Mouse (Mus musculus): ENCODE measurements around the gene Serpinb9d.
A peak's percentile ranks its signal among the peaks of the same experiment; 100 is the strongest.
"Not testable (repeated sequence)": the region's sequence is repeated elsewhere in the genome, so short reads cannot be mapped to it uniquely, and the experiment has no call there.

The Serpinb9d gene

GRCm38 (mm10) chr13:33192659-33193058 lies at the start of gene Serpinb9d:
Serpinb9d (plus strand) TSS chr13:33192959.
- DNase-seq (ENCODE audit: low read depth, low spot score): no peak

DNA sequence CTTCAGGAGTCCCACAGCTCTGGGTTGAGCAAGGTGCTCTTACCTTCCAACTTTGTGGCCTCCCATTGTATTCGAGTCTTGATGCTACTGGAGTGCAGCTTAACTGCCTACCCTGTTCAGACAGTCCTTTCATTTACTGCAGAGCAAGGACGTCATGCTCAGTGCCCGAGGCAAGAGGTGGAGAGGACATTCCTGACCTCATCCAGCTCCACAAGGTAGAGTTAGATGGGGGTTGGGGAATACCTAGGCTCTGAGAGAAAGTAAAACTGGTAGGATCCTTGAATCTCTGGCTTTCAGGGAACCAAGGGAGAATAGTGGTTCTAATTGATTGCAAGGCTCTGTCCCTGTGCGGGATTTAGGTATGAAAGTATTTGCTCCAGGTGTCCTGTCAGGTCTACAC lies 33.1 kb upstream of the Serpinb9d start, which contains the start of gene Serpinb9c:
Gene Serpinb9c, minus strand, starts transcription at position 101 of the 400 bp plus-strand sequence.
- DNase-seq (ENCODE audit: low read depth, low spot score): no peak

DNA sequence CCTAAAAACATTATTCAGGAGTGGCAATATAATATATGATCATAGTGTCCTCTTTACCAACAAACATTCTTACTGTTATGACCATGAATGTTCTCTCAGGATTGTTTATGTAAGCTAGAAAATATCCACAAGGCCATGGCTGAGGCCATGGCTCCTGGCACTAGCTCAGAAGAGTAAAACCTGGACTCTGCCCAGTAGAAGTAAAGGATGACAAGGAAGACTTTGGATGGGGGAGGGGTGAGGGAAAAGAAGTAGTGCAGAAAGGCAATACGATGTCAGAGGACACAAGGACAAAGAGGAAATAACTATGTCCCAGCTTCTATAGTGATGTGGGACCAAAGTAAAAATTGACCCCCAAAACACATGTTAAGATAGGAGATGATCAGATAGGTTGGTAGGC lies 2.3 kb upstream of the Serpinb9d start:
- DNase-seq (ENCODE audit: low read depth, low spot score): not testable (repeated sequence)

- DNase-seq (ENCODE audit: low read depth, low spot score): peak; percentile 1
Observed at GRCm38 (mm10) chr13:33199740-33200139, 7.0 kb downstream of the Serpinb9d start.

- not testable (repeated sequence) for DNase-seq (ENCODE audit: low read depth, low spot score)
Observed at GRCm38 (mm10) chr13:33249312-33249711, 56.6 kb downstream of the Serpinb9d start, which contains the start of gene Serpinb9e. Serpinb9e (plus strand) TSS chr13:33249612.
